Mouse (Mus musculus) spleen, adult 2 months (tissue): ENCODE data around the gene Kif5a.

Experiments used
- CTCF ChIP-seq: fragments of 200-500 bp; IDR thresholded peaks from 2 replicates; pipeline ENCODE4 v1.5.1; 2011; ENCODE audit warnings: mild to moderate bottlenecking, inconsistent platforms; ENCODE audit not compliant: insufficient read depth, insufficient read length, insufficient replicate concordance; ENCODE audit errors: extremely low read depth
- POLR2A ChIP-seq: fragments of 200-500 bp; IDR thresholded peaks from 2 replicates; pipeline ENCODE4 v1.6.1; 2011; ENCODE audit warnings: low read depth, low read length, inconsistent platforms

DNA sequence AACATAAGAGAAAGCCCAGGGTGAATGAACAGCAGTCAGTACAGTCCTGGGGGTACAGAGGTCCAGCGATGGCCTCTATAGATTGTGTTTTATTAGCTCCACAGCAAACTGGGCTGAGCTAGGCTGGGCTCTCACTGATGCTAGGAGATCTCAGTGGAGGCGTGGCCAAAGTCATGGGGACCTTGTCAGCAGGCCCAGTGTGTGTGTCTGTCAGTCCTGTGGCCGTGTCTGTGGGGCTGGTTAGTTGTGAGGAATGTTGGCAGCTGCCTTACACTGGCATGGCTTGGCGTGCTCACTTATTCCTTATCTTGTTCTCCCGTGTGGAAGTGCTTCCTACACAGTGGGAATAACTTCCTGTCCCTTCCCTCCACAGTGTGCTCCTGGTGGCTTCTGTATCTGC lies 5.3 kb upstream of the Kif5a start:
- no peak for TF ChIP-seq CTCF
- no peak for TF ChIP-seq POLR2A
